ENCODE assay signal across 18 mouse cellular contexts in the genomic region with DNA sequence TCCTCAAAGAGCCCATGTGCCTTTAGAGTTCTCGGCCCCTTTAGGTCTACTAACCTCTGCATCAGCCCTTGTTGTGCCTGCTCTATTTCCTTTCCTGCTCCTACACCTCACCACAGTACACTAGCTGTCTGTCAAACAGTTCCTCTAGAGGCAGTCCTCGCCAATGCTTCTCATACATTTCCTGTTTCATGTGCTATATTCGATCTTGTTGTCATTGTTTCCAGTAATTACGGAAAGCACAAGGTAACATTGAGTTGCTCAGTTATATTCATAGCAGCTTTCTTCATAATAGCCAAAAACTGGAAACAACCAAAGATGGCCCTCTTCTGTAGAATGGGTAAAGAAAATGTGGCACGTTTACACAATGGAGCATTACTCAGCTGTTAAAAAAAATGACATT.
DNase-seq lines count a peak whose midpoint lies in the region; ATAC-seq and TF ChIP-seq lines count a peak whose summit lies in the region.
"Had no signal": no experiment of that assay in that cellular context is flagged by ENCODE, and none has a peak within 500 bp of the region (broad histone marks: within the 10 kb centered on the region; RNA-seq: fewer than 3 reads in every experiment).

No protein-coding gene starts in this region.

- TF ChIP-seq EP300 in CH12.LX (IDR thresholded peaks at IDR 0.05; ENCODE audit: low read length) = no peak

- no peak overlapping the region for H3K27ac ChIP-seq in CH12.LX (ENCODE audit: insufficient read depth, low read depth)
- no peak overlapping the region for H3K27ac ChIP-seq in hindbrain, embryonic 14.5 days

- dilution Hi-C loops in CH12.LX (cut with MboI; ENCODE audit: extremely low pct_ligation_motif_present, extremely low pct_unique_long_range_greater_than_20kb, low sequenced_read_pairs) = no loop called here

- H3K36me3 ChIP-seq in CH12.LX (replicated peaks in 1 of 2; ENCODE audit: control insufficient read depth in 1 of 2, insufficient read depth in 1 of 2, low read length in 1 of 2) = no peaks in the 10 kb centered on the region
- no peaks in the 10 kb centered on the region for H3K36me3 ChIP-seq in hindbrain, embryonic 14.5 days (replicated peaks; ENCODE audit: control insufficient read depth, insufficient read depth)
- H3K36me3 ChIP-seq: G1E had no signal

- peak; percentile 59 for DNase-seq in CH12.LX (ENCODE audit: extremely low read depth)
- DNase-seq in hindbrain, embryonic 14.5 days (ENCODE audit: low spot score) = no peak
- DNase-seq: adrenal gland, adult 2 months; adrenal gland, adult 8-10 months; adrenal gland, postnatal 10 days; adrenal gland, postnatal 14 days; adrenal gland, postnatal 25 days; adrenal gland, postnatal 36 days; B cell, adult 2 months; cerebellum, adult 11 months; cerebellum, adult 11-12 months; cerebellum, adult 18-20 months; cerebellum, adult 2 months; cerebellum, adult 8-10 months had no signal

- WGBS in hindbrain, embryonic 14.5 days = 87% methylated on average over 5 of the region's 5 CpGs

- no peaks in the 10 kb centered on the region for H3K79me2 ChIP-seq in CH12.LX (replicated peaks; ENCODE audit: control insufficient read depth, extremely low read depth, insufficient read depth, poor library complexity, severe bottlenecking)

- no peak; the same call in none of the 2 replicates for TF ChIP-seq RAD21 in CH12.LX (IDR thresholded peaks at IDR 0.05; ENCODE audit: low read depth, low read length)

- TF ChIP-seq CTCF in CH12.LX (conservative IDR thresholded peaks at IDR 0.05 in 1 of 2, IDR thresholded peaks at IDR 0.05 in 1 of 2; ENCODE audit: low read depth in 2 of 2, low read length in 2 of 2) = no peak

- H3K4me3 ChIP-seq in CH12.LX (replicated peaks in 1 of 3; ENCODE audit: low read depth in 2 of 3, low read length in 2 of 3, poor library complexity in 1 of 3) = no peak overlapping the region
- no peak overlapping the region for H3K4me3 ChIP-seq in hindbrain, embryonic 14.5 days (replicated peaks; ENCODE audit: low read length)

- H3K9ac ChIP-seq in CH12.LX (ENCODE audit: insufficient read depth, low read depth) = no peak overlapping the region
- H3K9ac ChIP-seq in hindbrain, embryonic 14.5 days = no peak overlapping the region

- in situ Hi-C loops in CH12.LX (cut with MboI; ENCODE audit: low pct_ligation_motif_present, low pct_unique_long_range_greater_than_20kb, low sequenced_read_pairs) = no loop called here

- H3K4me1 ChIP-seq in CH12.LX (ENCODE audit: control insufficient read depth in 1 of 2, insufficient read depth in 2 of 2) = no peaks in the 10 kb centered on the region
- H3K4me1 ChIP-seq in hindbrain, embryonic 14.5 days (replicated peaks; ENCODE audit: control insufficient read depth, insufficient read depth, low read length) = no peaks in the 10 kb centered on the region

- H3K9me3 ChIP-seq in CH12.LX (replicated peaks; ENCODE audit: low read length) = peaks cover 14% of the 10 kb centered on the region
- no peaks in the 10 kb centered on the region for H3K9me3 ChIP-seq in hindbrain, embryonic 14.5 days (ENCODE audit: control insufficient read depth, low read length)

- TF ChIP-seq POLR2A in CH12.LX (IDR thresholded peaks at IDR 0.05; ENCODE audit: low read depth, low read length) = no peak

- no peak overlapping the region for H3K4me2 ChIP-seq in CH12.LX (ENCODE audit: insufficient read depth, low read depth, poor library complexity, severe bottlenecking)
- no peak overlapping the region for H3K4me2 ChIP-seq in hindbrain, embryonic 14.5 days (replicated peaks)

- ATAC-seq in hindbrain, embryonic 14.5 days (ENCODE audit: low FRiP score) = no peak
- ATAC-seq: activated CD4-positive, CD25-positive, alpha-beta regulatory T cell, adult 4 months; CD4-positive, CD25-positive, alpha-beta regulatory T cell, adult 4 months; Patski had no signal

- H3K27me3 ChIP-seq in CH12.LX (replicated peaks) = no peaks in the 10 kb centered on the region
- no peaks in the 10 kb centered on the region for H3K27me3 ChIP-seq in hindbrain, embryonic 14.5 days (ENCODE audit: control insufficient read depth, insufficient read depth, low read length)

TF ChIP-seq in CH12.LX, 34 proteins besides CTCF, POLR2A, EP300 and RAD21:
- TF ChIP-seq MAZ (IDR thresholded peaks at IDR 0.05; ENCODE audit: low read depth, low read length) (no peak), ETS1 (conservative IDR thresholded peaks at IDR 0.05; ENCODE audit: low read depth, low read length) (no peak), JUN (IDR thresholded peaks at IDR 0.05; ENCODE audit: insufficient read depth, low read depth, low read length) (peak; percentile 25; the same call in 1 of the 2 replicates), MEF2A (IDR thresholded peaks at IDR 0.05; ENCODE audit: borderline replicate concordance, low read depth, low read length) (peak; percentile 73; the same call in 1 of the 2 replicates), ELF1 (IDR thresholded peaks at IDR 0.05; ENCODE audit: low read depth, low read length) (no peak)
TF ChIP-seq in CH12.LX: peak in this region for 2.
